Mouse (Mus musculus) frontal cortex, adult 2 months (tissue): ENCODE results near the gene Dis3l. TPM values are rescaled to one million over a fixed set of nuclear protein-coding genes. Genes with fewer than 3 reads are reported as not detected.
A peak's percentile ranks its signal among the peaks of the same experiment; 100 is the strongest.
"Not testable (repeated sequence)": the region's sequence is repeated elsewhere in the genome, so short reads cannot be mapped to it uniquely, and the experiment has no call there.

Source experiments
- DNase-seq, 2 experiments: peaks; one replicate each; pipeline ENCODE4 v3.0.0; 2022; ENCODE audit warnings: low spot score in 1 of 2; ENCODE audit errors: extremely low spot score in 1 of 2
- polyA plus RNA-seq: library from polyadenylated mRNA; depleted of rRNA; stranded (reverse); fragments of >200 nt; gene quantifications from 2 replicates; pipeline ENCODE4 v1.2.3, GENCODE M21; 2012

Dis3l gene
- polyA plus RNA-seq, 1 experiment: 24.1 TPM

- DNase-seq: no peak
Measured at GRCm38 (mm10) chr9:64335825-64336224, 5.3 kb downstream of the Dis3l start.

GRCm38 (mm10) chr9:64323976-64324375 lies 17.1 kb downstream of the Dis3l start:
- DNase-seq: no peak

GRCm38 (mm10) chr9:64316986-64317385 lies 24.1 kb downstream of the Dis3l start:
- DNase-seq: no peak

GRCm38 (mm10) chr9:64314696-64315095 lies 26.4 kb downstream of the Dis3l start:
- DNase-seq: no peak

- DNase-seq: no peak
Measured at GRCm38 (mm10) chr9:64312128-64312527, 29.0 kb downstream of the Dis3l start.

- peak in 1 of 2 experiments; percentile 3 for DNase-seq
Measured at GRCm38 (mm10) chr9:64310996-64311785, 29.9 kb downstream of the Dis3l start.

GRCm38 (mm10) chr9:64306476-64307312 lies 34.4 kb downstream of the Dis3l start:
- no peak for DNase-seq

- not testable (repeated sequence) for DNase-seq
Measured at GRCm38 (mm10) chr9:64303086-64303485, 38.0 kb downstream of the Dis3l start.

GRCm38 (mm10) chr9:64282404-64282987 lies 58.6 kb downstream of the Dis3l start:
- DNase-seq: no peak

- DNase-seq: no peak
Measured at GRCm38 (mm10) chr9:64281781-64282178, 59.3 kb downstream of the Dis3l start.

GRCm38 (mm10) chr9:64281105-64281780 lies 59.8 kb downstream of the Dis3l start, which contains the start of gene Tipin:
TSS of gene Tipin (plus strand) at chr9:64281581.
- DNase-seq: peak; percentile 82 to 95

GRCm38 (mm10) chr9:64278665-64279310 lies 62.3 kb downstream of the Dis3l start:
- DNase-seq: no peak

- peak; percentile 11 to 82 for DNase-seq
Measured at GRCm38 (mm10) chr9:64277706-64278105, 63.4 kb downstream of the Dis3l start.

- no peak for DNase-seq
Measured at GRCm38 (mm10) chr9:64274919-64275318, 66.2 kb downstream of the Dis3l start.

- no peak for DNase-seq
Measured at GRCm38 (mm10) chr9:64274291-64274690, 66.8 kb downstream of the Dis3l start.

- peak; percentile 13 to 48 for DNase-seq
Measured at GRCm38 (mm10) chr9:64273757-64274156, 67.3 kb downstream of the Dis3l start.

- peak; percentile 32 to 78 for DNase-seq
Measured at GRCm38 (mm10) chr9:64272611-64273010, 68.5 kb downstream of the Dis3l start.

GRCm38 (mm10) chr9:64271249-64271648 lies 69.8 kb downstream of the Dis3l start:
- DNase-seq: no peak

- DNase-seq: not testable (repeated sequence)
Measured at GRCm38 (mm10) chr9:64268836-64269235, 72.3 kb downstream of the Dis3l start.

- DNase-seq: no peak
Measured at GRCm38 (mm10) chr9:64268196-64268595, 72.9 kb downstream of the Dis3l start.
